ENCODE assay signal across 15 mouse cellular contexts in the genomic region with DNA sequence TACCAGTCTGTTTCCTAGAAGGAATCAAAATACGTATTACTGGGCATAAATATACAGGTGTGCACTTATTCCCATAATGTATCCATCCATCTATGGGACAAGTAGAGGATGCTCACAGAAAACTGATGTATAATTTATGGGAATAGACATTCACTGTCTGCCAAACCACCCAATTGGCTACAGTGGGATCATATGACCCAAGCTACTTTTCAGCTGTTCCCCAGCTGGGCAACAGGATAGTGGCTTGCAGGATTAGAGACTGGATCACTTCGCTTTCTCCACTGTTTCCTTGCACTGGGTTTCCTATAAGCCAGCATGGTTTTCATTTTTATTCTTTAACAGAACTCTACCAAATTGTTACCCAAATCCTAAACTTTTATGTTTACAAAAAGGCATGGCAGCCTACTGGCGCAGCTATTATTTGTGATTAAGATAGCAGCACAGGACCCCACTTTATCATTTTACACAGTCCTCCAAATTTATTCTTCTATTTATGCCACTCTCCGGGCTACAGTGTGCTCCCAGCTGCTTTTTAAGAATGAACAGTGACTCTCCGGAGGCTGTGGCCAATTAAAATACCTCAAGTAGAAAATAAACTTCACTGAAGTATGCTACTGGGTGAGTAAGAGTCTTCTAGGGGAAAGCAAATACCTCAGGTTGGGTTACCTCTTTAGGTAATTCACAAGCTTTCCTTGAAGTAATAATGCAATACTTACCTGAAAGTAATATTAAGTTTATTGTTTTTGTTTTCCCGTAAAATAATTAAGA.
DNase-seq lines count a peak whose midpoint lies in the region; ATAC-seq and TF ChIP-seq lines count a peak whose summit lies in the region.
"Had no signal": no experiment of that assay in that cellular context is flagged by ENCODE, and none has a peak within 500 bp of the region (broad histone marks: within the 10 kb centered on the region; RNA-seq: fewer than 3 reads in every experiment).

No protein-coding gene starts in this region.

- no peak for DNase-seq in hindbrain, embryonic 11.5 days (ENCODE audit: low spot score)
- no peak for DNase-seq in hindbrain, embryonic 10.5 days (ENCODE audit: low spot score)
- peak; percentile 54 for DNase-seq in embryonic facial prominence, embryonic 14.5 days (ENCODE audit: low spot score)
- DNase-seq in cerebellum, adult 2 months = no peak
- DNase-seq in right cerebral cortex, adult 18-20 months = no peak
- DNase-seq in spleen, postnatal 10 days (ENCODE audit: low spot score in 2 of 2) = no peak
- DNase-seq: B cell, adult 2 months; cerebellum, adult 8-10 months; liver, embryonic 13.5 days had no signal

- whole genome bisulfite sequencing in hindbrain, embryonic 11.5 days = 67% methylated on average over 6 of the region's 6 CpGs
- 78% methylated on average over 6 of the region's 6 CpGs for WGBS in hindbrain, embryonic 10.5 days
- 57% methylated on average over 6 of the region's 6 CpGs for WGBS in embryonic facial prominence, embryonic 14.5 days
- 57% methylated on average over 6 of the region's 6 CpGs for WGBS in hindbrain, embryonic 15.5 days
- 51% methylated on average over 6 of the region's 6 CpGs for WGBS in midbrain, embryonic 16.5 days
- 74% methylated on average over 6 of the region's 6 CpGs for WGBS in cerebellum, adult 2 months

- ATAC-seq in hindbrain, embryonic 11.5 days (ENCODE audit: low FRiP score) = peak; percentile 72
- ATAC-seq in embryonic facial prominence, embryonic 14.5 days (ENCODE audit: low read depth) = peak; percentile 74; the same call in 1 of the 2 replicates
- ATAC-seq in hindbrain, embryonic 15.5 days (ENCODE audit: low FRiP score, low read depth) = peak; percentile 51; the same call in 1 of the 2 replicates
- ATAC-seq in midbrain, embryonic 16.5 days = peak; percentile 68
- ATAC-seq: intestine, embryonic 16.5 days had no signal

- no peak overlapping the region for H3K4me2 ChIP-seq in hindbrain, embryonic 11.5 days (replicated peaks; ENCODE audit: low read depth, low read length)
- no peak overlapping the region for H3K4me2 ChIP-seq in embryonic facial prominence, embryonic 14.5 days (ENCODE audit: low read depth, low read length)
- no peak overlapping the region for H3K4me2 ChIP-seq in hindbrain, embryonic 15.5 days
- no peak overlapping the region for H3K4me2 ChIP-seq in midbrain, embryonic 16.5 days (ENCODE audit: low read length)
- H3K4me2 ChIP-seq: embryonic facial prominence, embryonic 13.5 days; heart, embryonic 15.5 days; liver, embryonic 13.5 days had no signal

- H3K36me3 ChIP-seq in hindbrain, embryonic 11.5 days (ENCODE audit: control insufficient read depth, insufficient read depth, low read length) = no peaks in the 10 kb centered on the region
- no peaks in the 10 kb centered on the region for H3K36me3 ChIP-seq in hindbrain, embryonic 10.5 days
- no peaks in the 10 kb centered on the region for H3K36me3 ChIP-seq in embryonic facial prominence, embryonic 14.5 days (ENCODE audit: control insufficient read depth, insufficient read depth, low read length)
- H3K36me3 ChIP-seq in hindbrain, embryonic 15.5 days = no peaks in the 10 kb centered on the region
- no peaks in the 10 kb centered on the region for H3K36me3 ChIP-seq in midbrain, embryonic 16.5 days (ENCODE audit: control insufficient read depth, insufficient read depth, low read length)
- H3K36me3 ChIP-seq: embryonic facial prominence, embryonic 13.5 days; heart, embryonic 15.5 days; liver, embryonic 13.5 days had no signal

- no peak overlapping the region for H3K27ac ChIP-seq in hindbrain, embryonic 11.5 days (ENCODE audit: low read depth, low read length)
- no peak overlapping the region for H3K27ac ChIP-seq in hindbrain, embryonic 10.5 days
- peak overlapping the region; percentile 15; the same call in 1 of the 2 replicates for H3K27ac ChIP-seq in embryonic facial prominence, embryonic 14.5 days (replicated peaks; ENCODE audit: low read depth, low read length)
- no peak overlapping the region for H3K27ac ChIP-seq in hindbrain, embryonic 15.5 days (replicated peaks)
- no peak overlapping the region for H3K27ac ChIP-seq in midbrain, embryonic 16.5 days (ENCODE audit: low read length)
- no peak overlapping the region for H3K27ac ChIP-seq in cerebellum, adult 2 months (ENCODE audit: insufficient read depth, low read length)
- H3K27ac ChIP-seq: embryonic facial prominence, embryonic 13.5 days; heart, embryonic 15.5 days; liver, embryonic 13.5 days had no signal

- no peaks in the 10 kb centered on the region for H3K9me3 ChIP-seq in hindbrain, embryonic 11.5 days (ENCODE audit: control insufficient read depth, low read length)
- no peaks in the 10 kb centered on the region for H3K9me3 ChIP-seq in hindbrain, embryonic 10.5 days
- no peaks in the 10 kb centered on the region for H3K9me3 ChIP-seq in embryonic facial prominence, embryonic 14.5 days (ENCODE audit: control insufficient read depth, low read length)
- H3K9me3 ChIP-seq in hindbrain, embryonic 15.5 days = no peaks in the 10 kb centered on the region
- H3K9me3 ChIP-seq in midbrain, embryonic 16.5 days (replicated peaks; ENCODE audit: control insufficient read depth, low read length, poor library complexity, severe bottlenecking) = no peaks in the 10 kb centered on the region
- H3K9me3 ChIP-seq: embryonic facial prominence, embryonic 13.5 days; G1E; heart, embryonic 15.5 days; liver, embryonic 13.5 days had no signal

- no peak overlapping the region for H3K9ac ChIP-seq in hindbrain, embryonic 11.5 days (ENCODE audit: low read depth, low read length)
- no peak overlapping the region for H3K9ac ChIP-seq in embryonic facial prominence, embryonic 14.5 days (ENCODE audit: low read depth, low read length)
- H3K9ac ChIP-seq in hindbrain, embryonic 15.5 days = no peak overlapping the region
- H3K9ac ChIP-seq in midbrain, embryonic 16.5 days (ENCODE audit: low read depth, low read length) = no peak overlapping the region
- H3K9ac ChIP-seq: embryonic facial prominence, embryonic 13.5 days; heart, embryonic 15.5 days; liver, embryonic 13.5 days had no signal

- H3K4me1 ChIP-seq in hindbrain, embryonic 11.5 days (replicated peaks; ENCODE audit: control insufficient read depth, insufficient read depth, low read length) = no peaks in the 10 kb centered on the region
- H3K4me1 ChIP-seq in hindbrain, embryonic 10.5 days (replicated peaks) = peaks cover 16% of the 10 kb centered on the region; the same call in 1 of the 2 replicates
- no peaks in the 10 kb centered on the region for H3K4me1 ChIP-seq in embryonic facial prominence, embryonic 14.5 days (ENCODE audit: control insufficient read depth, insufficient read depth, low read length)
- H3K4me1 ChIP-seq in hindbrain, embryonic 15.5 days (replicated peaks) = 0 out of 2 replicates have a peak, but pooled peaks cover 12% of the 10 kb centered on the region
- H3K4me1 ChIP-seq in midbrain, embryonic 16.5 days (ENCODE audit: control insufficient read depth, insufficient read depth, low read length) = peaks cover 5% of the 10 kb centered on the region
- H3K4me1 ChIP-seq in cerebellum, adult 2 months (ENCODE audit: control insufficient read depth, insufficient read depth, low read length) = no peaks in the 10 kb centered on the region
- H3K4me1 ChIP-seq: embryonic facial prominence, embryonic 13.5 days; heart, embryonic 15.5 days had no signal

- H3K4me3 ChIP-seq in hindbrain, embryonic 11.5 days (ENCODE audit: low read depth, low read length) = no peak overlapping the region
- no peak overlapping the region for H3K4me3 ChIP-seq in hindbrain, embryonic 10.5 days
- no peak overlapping the region for H3K4me3 ChIP-seq in embryonic facial prominence, embryonic 14.5 days (ENCODE audit: low read depth, low read length)
- no peak overlapping the region for H3K4me3 ChIP-seq in hindbrain, embryonic 15.5 days
- no peak overlapping the region for H3K4me3 ChIP-seq in midbrain, embryonic 16.5 days (ENCODE audit: low read depth, low read length)
- no peak overlapping the region for H3K4me3 ChIP-seq in cerebellum, adult 2 months (replicated peaks; ENCODE audit: insufficient read depth, low read depth, low read length)
- H3K4me3 ChIP-seq: embryonic facial prominence, embryonic 13.5 days; heart, embryonic 15.5 days; liver, embryonic 13.5 days had no signal

- no peak for TF ChIP-seq CTCF in cerebellum, adult 2 months (IDR thresholded peaks at IDR 0.05; ENCODE audit: borderline replicate concordance, insufficient read depth, low read depth, low read length)

- TF ChIP-seq POLR2A in cerebellum, adult 2 months (IDR thresholded peaks at IDR 0.05; ENCODE audit: borderline replicate concordance, insufficient read depth, low read length) = no peak

- no peaks in the 10 kb centered on the region for H3K27me3 ChIP-seq in hindbrain, embryonic 11.5 days (ENCODE audit: control insufficient read depth, insufficient read depth, low read length)
- no peaks in the 10 kb centered on the region for H3K27me3 ChIP-seq in hindbrain, embryonic 10.5 days (ENCODE audit: insufficient read depth, poor library complexity, severe bottlenecking)
- no peaks in the 10 kb centered on the region for H3K27me3 ChIP-seq in embryonic facial prominence, embryonic 14.5 days (replicated peaks; ENCODE audit: control insufficient read depth, insufficient read depth, low read length)
- H3K27me3 ChIP-seq in hindbrain, embryonic 15.5 days = no peaks in the 10 kb centered on the region
- no peaks in the 10 kb centered on the region for H3K27me3 ChIP-seq in midbrain, embryonic 16.5 days (ENCODE audit: control insufficient read depth, insufficient read depth, low read depth, low read length)
- H3K27me3 ChIP-seq in cerebellum, adult 2 months (ENCODE audit: control insufficient read depth, insufficient read depth, low read length) = no peaks in the 10 kb centered on the region
- H3K27me3 ChIP-seq: embryonic facial prominence, embryonic 13.5 days; heart, embryonic 15.5 days; liver, embryonic 13.5 days had no signal
